Mouse (Mus musculus): Measurements from ENCODE around the gene Stat2.

GRCm38 (mm10) chr10:128256328-128256727 lies 14.0 kb upstream of the Stat2 start:
- TF ChIP-seq CTCF (IDR thresholded peaks at IDR 0.05; ENCODE audit: low read depth) (no peak), EP300 (IDR thresholded peaks at IDR 0.05; ENCODE audit: low read depth) (no peak)

Data from liver, postnatal 0 days (tissue).